Mouse (Mus musculus) liver, adult (tissue): ENCODE measurements around the gene Birc3.

Experiments used
- GATA4 ChIP-seq: IDR thresholded peaks from 2 replicates; pipeline ENCODE4 v1.6.1; 2014; ENCODE audit warnings: mild to moderate bottlenecking, low read length; ENCODE audit not compliant: insufficient replicate concordance

The Birc3 gene

GRCm38 (mm10) chr9:7872044-7872774 lies 777 bp downstream of the Birc3 start:
- TF ChIP-seq GATA4, result no peak

- TF ChIP-seq GATA4, result no peak
Measured at GRCm38 (mm10) chr9:7871316-7872043, 1.5 kb downstream of the Birc3 start.

GRCm38 (mm10) chr9:7870556-7871315 lies 2.2 kb downstream of the Birc3 start:
- TF ChIP-seq GATA4, result no peak

GRCm38 (mm10) chr9:7868838-7869491 lies 4.0 kb downstream of the Birc3 start:
- TF ChIP-seq GATA4, result no peak

GRCm38 (mm10) chr9:7867981-7868380 lies 5.0 kb downstream of the Birc3 start:
- peak; percentile 80; the same call in 1 of the 2 replicates for TF ChIP-seq GATA4

GRCm38 (mm10) chr9:7860976-7861375 lies 12.0 kb downstream of the Birc3 start:
- TF ChIP-seq GATA4, result no peak

- no peak for TF ChIP-seq GATA4
Measured at GRCm38 (mm10) chr9:7855912-7856311, 17.1 kb downstream of the Birc3 start.

- TF ChIP-seq GATA4, result peak; percentile 57; the same call in 1 of the 2 replicates
Measured at GRCm38 (mm10) chr9:7855374-7855773, 17.6 kb downstream of the Birc3 start.

GRCm38 (mm10) chr9:7852346-7853230 lies 20.4 kb downstream of the Birc3 start:
- no peak for TF ChIP-seq GATA4

- TF ChIP-seq GATA4, result no peak
Measured at GRCm38 (mm10) chr9:7851841-7852240, 21.1 kb downstream of the Birc3 start.

- TF ChIP-seq GATA4, result no peak
Measured at GRCm38 (mm10) chr9:7848191-7848590, 24.8 kb downstream of the Birc3 start.

GRCm38 (mm10) chr9:7846667-7847199 lies 26.3 kb downstream of the Birc3 start:
- TF ChIP-seq GATA4, result no peak

- TF ChIP-seq GATA4, result no peak
Measured at GRCm38 (mm10) chr9:7845216-7845895, 27.6 kb downstream of the Birc3 start.
